Mouse (Mus musculus): ENCODE measurements around the gene Mrpl37. TPM values are rescaled to one million over a fixed set of nuclear protein-coding genes. Genes with fewer than 3 reads are reported as not detected.
A peak's percentile ranks its signal among the peaks of the same experiment; 100 is the strongest.
"Not testable (repeated sequence)": the region's sequence is repeated elsewhere in the genome, so short reads cannot be mapped to it uniquely, and the experiment has no call there.

Gene Mrpl37
- total RNA-seq (2014; rRNA removed; ENCODE audit: low replicate concordance) (59.9 and 66.0 TPM in 2 replicates), polyA plus RNA-seq (2015; fragmentation: Nextera tagmentation; extraction: Ambion mirVana) (87.3 and 89.5 TPM in 2 replicates)

- DNase-seq (ENCODE audit: low spot score) (peak; percentile 98), ATAC-seq (ENCODE audit: insufficient read depth, low read depth) (peak; percentile 100)
- Histone ChIP-seq H3K27ac (ENCODE audit: low read depth) (peak within 1 kb of the TSS; percentile 44), H3K4me1 (ENCODE audit: control insufficient read depth, insufficient read depth) (peaks cover 14% of the 10 kb centered on the region), H3K27me3 (ENCODE audit: control insufficient read depth, insufficient read depth, low read length) (no peaks in the 10 kb centered on the region), H3K4me2 (ENCODE audit: low read depth, low read length) (peak within 1 kb of the TSS; percentile 100), H3K36me3 (replicated peaks; ENCODE audit: control insufficient read depth, insufficient read depth, low read length) (peaks cover 33% of the 10 kb centered on the region), H3K9me3 (replicated peaks; ENCODE audit: control insufficient read depth, low read length) (no peaks in the 10 kb centered on the region), H3K9ac (replicated peaks; ENCODE audit: low read depth, low read length) (peak within 1 kb of the TSS; percentile 81), H3K4me3 (ENCODE audit: low read depth, low read length) (peak within 1 kb of the TSS; percentile 70)
- no peak for TF ChIP-seq CTCF (IDR thresholded peaks at IDR 0.05; ENCODE audit: low read depth)
- WGBS: under 1% methylated on average over 60 of the region's 60 CpGs
These were observed at the start of gene Mrpl37, which contains the start of gene Cyb5rl for GRCm38 (mm10) chr4:107066252-107067124. TSS of gene Mrpl37 (minus strand) at chr4:107066868. TSS of gene Cyb5rl (plus strand) at chr4:107066988.

DNA sequence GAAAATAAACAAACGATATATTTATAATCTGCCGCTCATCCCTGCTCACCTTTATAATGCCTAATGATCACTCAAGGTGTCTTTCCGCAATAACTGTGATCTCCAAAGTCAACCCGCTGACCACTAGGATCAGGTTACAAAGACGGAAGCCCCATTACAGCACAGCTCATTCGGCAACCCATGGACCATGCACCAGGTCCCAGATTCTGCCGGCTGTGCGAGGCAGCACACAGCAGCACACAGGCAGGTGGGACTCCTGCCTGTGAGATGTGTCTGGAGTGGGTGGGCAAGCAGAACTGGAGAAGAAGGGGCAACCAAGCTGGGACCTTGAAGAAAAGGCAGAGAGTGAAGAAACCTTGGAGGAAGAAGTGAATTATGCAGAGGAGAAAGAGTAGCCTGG lies 47.6 kb upstream of the Mrpl37 start:
- Histone ChIP-seq H3K4me2 (ENCODE audit: low read depth, low read length) (no peak overlapping the region), H3K9me3 (replicated peaks; ENCODE audit: control insufficient read depth, low read length) (no peaks in the 10 kb centered on the region), H3K4me3 (ENCODE audit: low read depth, low read length) (no peak overlapping the region), H3K36me3 (replicated peaks; ENCODE audit: control insufficient read depth, insufficient read depth, low read length) (no peaks in the 10 kb centered on the region), H3K27ac (ENCODE audit: low read depth) (no peak overlapping the region), H3K27me3 (ENCODE audit: control insufficient read depth, insufficient read depth, low read length) (peaks cover 4% of the 10 kb centered on the region; the same call in 1 of the 2 replicates), H3K9ac (replicated peaks; ENCODE audit: low read depth, low read length) (no peak overlapping the region), H3K4me1 (ENCODE audit: control insufficient read depth, insufficient read depth) (no peaks in the 10 kb centered on the region)
- 51% methylated on average over 8 of the region's 8 CpGs for WGBS
- no peak for DNase-seq (ENCODE audit: low spot score)
- no peak for ATAC-seq (ENCODE audit: insufficient read depth, low read depth)
- no peak for TF ChIP-seq CTCF (IDR thresholded peaks at IDR 0.05; ENCODE audit: low read depth)
- TF ChIP-seq EP300 (IDR thresholded peaks at IDR 0.05; ENCODE audit: low read depth): no peak

GRCm38 (mm10) chr4:107109181-107109580 lies 42.5 kb upstream of the Mrpl37 start:
- DNase-seq (ENCODE audit: low spot score); H3K4me1 ChIP-seq (ENCODE audit: control insufficient read depth, insufficient read depth): not testable (repeated sequence)
- 85% methylated on average over 6 of the region's 6 CpGs for WGBS

GRCm38 (mm10) chr4:107108291-107108731 lies 41.6 kb upstream of the Mrpl37 start:
- Histone ChIP-seq H3K4me1 (ENCODE audit: control insufficient read depth, insufficient read depth) (no peaks in the 10 kb centered on the region), H3K4me3 (ENCODE audit: low read depth, low read length) (no peak overlapping the region), H3K4me2 (ENCODE audit: low read depth, low read length) (0 out of 2 replicates have a peak overlapping the region, but pooled peaks have one; percentile 2), H3K36me3 (replicated peaks; ENCODE audit: control insufficient read depth, insufficient read depth, low read length) (no peaks in the 10 kb centered on the region), H3K27me3 (ENCODE audit: control insufficient read depth, insufficient read depth, low read length) (peaks cover under 1% of the 10 kb centered on the region; the same call in 1 of the 2 replicates), H3K27ac (ENCODE audit: low read depth) (no peak overlapping the region), H3K9ac (replicated peaks; ENCODE audit: low read depth, low read length) (no peak overlapping the region), H3K9me3 (replicated peaks; ENCODE audit: control insufficient read depth, low read length) (no peaks in the 10 kb centered on the region)
- TF ChIP-seq EP300 (IDR thresholded peaks at IDR 0.05; ENCODE audit: low read depth) (no peak), CTCF (IDR thresholded peaks at IDR 0.05; ENCODE audit: low read depth) (no peak)
- ATAC-seq (ENCODE audit: insufficient read depth, low read depth) (no peak), DNase-seq (ENCODE audit: low spot score) (no peak)
- 45% methylated on average over 13 of the region's 13 CpGs for WGBS

More at GRCm38 (mm10) chr4:107109181-107109580, 42.5 kb upstream of the Mrpl37 start:
- not testable (repeated sequence) for H3K4me3 ChIP-seq (ENCODE audit: low read depth, low read length); H3K36me3 ChIP-seq (replicated peaks; ENCODE audit: control insufficient read depth, insufficient read depth, low read length); H3K4me2 ChIP-seq (ENCODE audit: low read depth, low read length); H3K9me3 ChIP-seq (replicated peaks; ENCODE audit: control insufficient read depth, low read length); ATAC-seq (ENCODE audit: insufficient read depth, low read depth); H3K27me3 ChIP-seq (ENCODE audit: control insufficient read depth, insufficient read depth, low read length); H3K9ac ChIP-seq (replicated peaks; ENCODE audit: low read depth, low read length); H3K27ac ChIP-seq (ENCODE audit: low read depth)

- no peak overlapping the region for H3K9ac ChIP-seq (replicated peaks; ENCODE audit: low read depth, low read length)
- WGBS: 85% methylated on average over 16 of the region's 16 CpGs
- no peak overlapping the region for H3K27ac ChIP-seq (ENCODE audit: low read depth)
- H3K4me1 ChIP-seq (ENCODE audit: control insufficient read depth, insufficient read depth): no peaks in the 10 kb centered on the region
- H3K4me2 ChIP-seq (ENCODE audit: low read depth, low read length): no peak overlapping the region
- no peaks in the 10 kb centered on the region for H3K36me3 ChIP-seq (replicated peaks; ENCODE audit: control insufficient read depth, insufficient read depth, low read length)
- H3K4me3 ChIP-seq (ENCODE audit: low read depth, low read length): no peak overlapping the region
- DNase-seq (ENCODE audit: low spot score) (no peak), ATAC-seq (ENCODE audit: insufficient read depth, low read depth) (no peak)
- H3K9me3 ChIP-seq (replicated peaks; ENCODE audit: control insufficient read depth, low read length): no peaks in the 10 kb centered on the region
- H3K27me3 ChIP-seq (ENCODE audit: control insufficient read depth, insufficient read depth, low read length): no peaks in the 10 kb centered on the region
- TF ChIP-seq CTCF (IDR thresholded peaks at IDR 0.05; ENCODE audit: low read depth) (no peak), EP300 (IDR thresholded peaks at IDR 0.05; ENCODE audit: low read depth) (no peak)
These were observed 40.1 kb upstream of the Mrpl37 start for GRCm38 (mm10) chr4:107106777-107107176.
